Mouse (Mus musculus) heart, postnatal 25 days (tissue): ENCODE data around the gene Gm20388. TPM values are rescaled to one million over a fixed set of nuclear protein-coding genes. Genes with fewer than 3 reads are reported as not detected.

Source experiments
- DNase-seq: peaks from one replicate; pipeline ENCODE4 v3.0.0; 2022; ENCODE audit warnings: low spot score
- intact Hi-C: fragments of 180-260 bp; cut with DNase I; formaldehyde crosslinking; loops from one replicate; pipeline ENCODE4 v1.15.1; 2025
- total RNA-seq, 2 experiments: library from RNA; stranded (reverse); gene quantifications; 2 replicates each; pipeline ENCODE4 v1.2.3; 2021

Gm20388 gene
- total RNA-seq, 2 experiments from 2014 or later = 2.7 TPM; not detected in 1

- intact Hi-C loops = no loop called here
- no peak for DNase-seq
These were observed 531.0 kb downstream of the Gm20388 start for GRCm38 (mm10) chr8:120441637-120442036.

- intact Hi-C loops = no loop called here
- DNase-seq = no peak
These were observed 531.8 kb downstream of the Gm20388 start for GRCm38 (mm10) chr8:120442306-120443003.

GRCm38 (mm10) chr8:120445249-120445648 is 534.6 kb downstream of the Gm20388 start:
- intact Hi-C loops = no loop called here
- no peak for DNase-seq

GRCm38 (mm10) chr8:120448131-120448530 is 537.5 kb downstream of the Gm20388 start:
- intact Hi-C loops = no loop called here
- DNase-seq = no peak

GRCm38 (mm10) chr8:120449139-120449538 is 538.5 kb downstream of the Gm20388 start:
- intact Hi-C loops = no loop called here
- no peak for DNase-seq

GRCm38 (mm10) chr8:120449608-120450031 is 539.0 kb downstream of the Gm20388 start:
- intact Hi-C loops = no loop called here
- no peak for DNase-seq

- intact Hi-C loops = no loop called here
- DNase-seq = no peak
These were observed 541.5 kb downstream of the Gm20388 start for GRCm38 (mm10) chr8:120452111-120452510.

- intact Hi-C loops = no loop called here
- DNase-seq = no peak
These were observed 543.8 kb downstream of the Gm20388 start for GRCm38 (mm10) chr8:120454404-120454803.

- DNase-seq = no peak
- intact Hi-C loops = no loop called here
These were observed 549.7 kb downstream of the Gm20388 start for GRCm38 (mm10) chr8:120460375-120460774.

GRCm38 (mm10) chr8:120462119-120462551 is 551.5 kb downstream of the Gm20388 start:
- no peak for DNase-seq
- intact Hi-C loops = no loop called here

GRCm38 (mm10) chr8:120462611-120463010 is 552.0 kb downstream of the Gm20388 start:
- intact Hi-C loops = no loop called here
- DNase-seq = no peak

- intact Hi-C loops = no loop called here
- no peak for DNase-seq
These were observed 553.4 kb downstream of the Gm20388 start for GRCm38 (mm10) chr8:120463918-120464584.

- DNase-seq = no peak
- intact Hi-C loops = no loop called here
These were observed 553.9 kb downstream of the Gm20388 start for GRCm38 (mm10) chr8:120464585-120464937.

GRCm38 (mm10) chr8:120465710-120466109 is 555.1 kb downstream of the Gm20388 start:
- intact Hi-C loops = loop anchor here (5.0 kb wide), 1 partner anchor 58 kb away; no protein-coding TSS in a partner anchor
- no peak for DNase-seq

- intact Hi-C loops = loop anchor here (5.0 kb wide), 1 partner anchor 59 kb away; no protein-coding TSS in a partner anchor
- no peak for DNase-seq
These were observed 555.6 kb downstream of the Gm20388 start for GRCm38 (mm10) chr8:120466266-120466665.

GRCm38 (mm10) chr8:120467598-120467997 is 557.0 kb downstream of the Gm20388 start:
- no peak for DNase-seq
- intact Hi-C loops = loop anchor here (5.0 kb wide), 1 partner anchor 60 kb away; no protein-coding TSS in a partner anchor

GRCm38 (mm10) chr8:120470170-120470569 is 559.5 kb downstream of the Gm20388 start:
- DNase-seq = no peak
- intact Hi-C loops = no loop called here

GRCm38 (mm10) chr8:120471166-120471565 is 560.5 kb downstream of the Gm20388 start:
- DNase-seq = no peak
- intact Hi-C loops = no loop called here

- intact Hi-C loops = loop anchor here (2.0 kb wide), 1 partner anchor 33 kb away; no protein-coding TSS in a partner anchor
- DNase-seq = no peak
These were observed 561.1 kb downstream of the Gm20388 start for GRCm38 (mm10) chr8:120471752-120472151.

GRCm38 (mm10) chr8:120472230-120472629 is 561.6 kb downstream of the Gm20388 start:
- intact Hi-C loops = loop anchor here (2.0 kb wide), 1 partner anchor 33 kb away; no protein-coding TSS in a partner anchor
- no peak for DNase-seq

GRCm38 (mm10) chr8:120473729-120474364 is 563.2 kb downstream of the Gm20388 start:
- intact Hi-C loops = loop anchor here (2.0 kb wide), 1 partner anchor 31 kb away; no protein-coding TSS in a partner anchor
- DNase-seq = peak; percentile 63
